Mouse (Mus musculus): ENCODE results near the gene Rnf41. TPM values are rescaled to one million over a fixed set of nuclear protein-coding genes. Genes with fewer than 3 reads are reported as not detected.

Gene Rnf41
- polyA plus RNA-seq, 1 experiment from 2014 or later: 105 TPM

DNA sequence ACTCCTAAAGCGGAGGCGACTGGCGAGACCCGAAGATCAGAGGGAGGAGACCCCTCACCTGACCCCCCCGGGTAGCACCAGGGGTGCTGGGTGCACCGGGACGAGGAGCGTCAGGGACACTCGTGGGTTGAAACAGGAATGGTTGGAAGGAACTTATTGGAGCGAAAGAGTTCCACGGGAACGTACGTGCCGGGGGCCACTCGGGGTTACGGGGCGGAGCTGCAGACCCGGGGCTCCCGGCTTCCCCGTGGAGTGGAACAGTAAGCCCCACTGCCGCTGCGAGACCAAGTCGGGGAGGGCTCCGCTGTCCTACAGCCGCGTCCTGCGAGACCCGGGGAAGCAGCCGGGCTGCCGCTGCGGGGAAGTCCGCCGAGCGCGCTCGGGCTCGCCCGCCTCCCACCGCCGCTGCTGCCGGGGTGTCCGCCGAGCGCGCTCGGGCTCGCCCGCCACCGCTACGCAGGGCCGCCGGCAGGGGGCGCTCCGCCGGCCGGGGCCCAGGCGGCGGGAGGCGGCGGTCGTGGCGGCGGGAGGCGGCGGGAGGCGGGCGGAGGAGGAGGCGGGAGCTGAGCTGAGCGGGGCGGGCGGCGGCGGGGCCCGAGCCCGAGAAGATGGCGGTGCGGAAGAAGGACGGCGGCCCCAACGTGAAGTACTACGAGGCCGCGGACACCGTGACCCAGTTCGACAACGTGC, 47.4 kb downstream of the Rnf41 start, which contains the start of gene Smarcc2:
Gene Smarcc2 (plus strand): TSS at position 530 of the 690 bp plus-strand sequence.
- no peaks in the 10 kb centered on the region for H3K9me3 ChIP-seq (replicated peaks; ENCODE audit: control insufficient read depth, low read length, poor library complexity, severe bottlenecking)
- ATAC-seq: peak; percentile 81
- peak within 1 kb of the TSS; percentile 97 for H3K27ac ChIP-seq (ENCODE audit: low read length)
- peaks cover 13% of the 10 kb centered on the region for H3K36me3 ChIP-seq (ENCODE audit: control insufficient read depth, insufficient read depth, low read length)
- under 1% methylated on average over 47 of the region's 86 CpGs for WGBS
- H3K27me3 ChIP-seq (ENCODE audit: control insufficient read depth, insufficient read depth, low read depth, low read length): no peaks in the 10 kb centered on the region
- peak within 1 kb of the TSS; percentile 96 for H3K9ac ChIP-seq (ENCODE audit: low read depth, low read length)
- H3K4me2 ChIP-seq (ENCODE audit: low read length): peak within 1 kb of the TSS; percentile 92
- peak within 1 kb of the TSS; percentile 90 for H3K4me3 ChIP-seq (ENCODE audit: low read depth, low read length)
- H3K4me1 ChIP-seq (ENCODE audit: control insufficient read depth, insufficient read depth, low read length): peaks cover 11% of the 10 kb centered on the region

DNA sequence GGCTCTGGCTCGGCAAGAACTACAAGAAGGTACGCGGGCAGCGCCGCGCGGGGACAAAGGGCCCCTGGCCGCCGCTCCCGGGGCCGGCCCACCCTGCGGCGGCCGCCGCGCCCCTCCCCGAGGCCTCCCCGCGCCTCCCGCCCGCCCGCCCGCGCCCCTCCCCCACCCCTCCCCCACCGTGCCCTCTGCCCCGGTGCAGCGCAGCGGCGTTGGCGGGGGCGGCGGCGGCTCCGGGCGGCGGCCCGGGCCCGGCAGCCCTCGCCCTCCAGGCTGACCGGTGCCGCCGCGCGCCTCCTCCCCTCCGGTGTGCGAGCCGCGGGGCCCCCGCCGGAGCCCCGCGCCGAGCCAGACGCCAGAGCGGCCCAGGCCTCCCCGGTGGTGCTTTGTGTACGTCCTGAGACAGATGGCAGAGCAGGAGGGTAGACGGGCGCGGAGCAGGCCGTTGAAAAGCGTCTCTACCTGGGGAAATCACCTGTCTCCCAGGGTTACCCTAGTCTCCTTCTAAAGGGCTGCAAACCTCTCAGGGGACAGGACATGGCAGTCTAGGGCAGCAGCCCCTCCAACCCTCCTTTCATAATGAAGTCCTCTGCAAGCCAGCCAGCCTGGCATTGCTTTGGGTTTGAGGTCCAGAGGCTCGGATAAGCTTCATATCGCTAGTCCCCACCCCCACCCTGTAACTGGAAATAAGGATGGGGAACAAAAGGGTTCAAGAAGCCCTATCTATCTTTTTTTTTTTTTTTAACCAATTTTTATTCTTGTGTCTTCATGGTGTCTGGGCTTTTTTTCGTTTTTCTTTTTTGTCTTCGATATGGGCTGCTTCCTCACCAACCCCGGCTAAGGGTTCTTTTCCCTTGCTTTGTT, 48.2 kb downstream of the Rnf41 start:
- Histone ChIP-seq H3K36me3 (ENCODE audit: control insufficient read depth, insufficient read depth, low read length) (peaks cover 21% of the 10 kb centered on the region), H3K27me3 (ENCODE audit: control insufficient read depth, insufficient read depth, low read depth, low read length) (no peaks in the 10 kb centered on the region), H3K4me2 (ENCODE audit: low read length) (peak overlapping the region; percentile 92), H3K4me3 (ENCODE audit: low read depth, low read length) (peak overlapping the region; percentile 90), H3K27ac (ENCODE audit: low read length) (peak overlapping the region; percentile 97), H3K9ac (ENCODE audit: low read depth, low read length) (peak overlapping the region; percentile 96), H3K9me3 (replicated peaks; ENCODE audit: control insufficient read depth, low read length, poor library complexity, severe bottlenecking) (no peaks in the 10 kb centered on the region), H3K4me1 (ENCODE audit: control insufficient read depth, insufficient read depth, low read length) (peaks cover 11% of the 10 kb centered on the region)
- WGBS: under 1% methylated on average over 24 of the region's 67 CpGs
- ATAC-seq: peak; percentile 40

- peak overlapping the region; percentile 90 for H3K4me3 ChIP-seq (ENCODE audit: low read depth, low read length)
- H3K27ac ChIP-seq (ENCODE audit: low read length): peak overlapping the region; percentile 97
- H3K27me3 ChIP-seq (ENCODE audit: control insufficient read depth, insufficient read depth, low read depth, low read length): no peaks in the 10 kb centered on the region
- H3K9me3 ChIP-seq (replicated peaks; ENCODE audit: control insufficient read depth, low read length, poor library complexity, severe bottlenecking): no peaks in the 10 kb centered on the region
- peak overlapping the region; percentile 96 for H3K9ac ChIP-seq (ENCODE audit: low read depth, low read length)
- no peak for ATAC-seq
- peaks cover 9% of the 10 kb centered on the region for H3K4me1 ChIP-seq (ENCODE audit: control insufficient read depth, insufficient read depth, low read length)
- WGBS: 1% methylated on average over 5 of the region's 5 CpGs
- H3K4me2 ChIP-seq (ENCODE audit: low read length): peak overlapping the region; percentile 92
- H3K36me3 ChIP-seq (ENCODE audit: control insufficient read depth, insufficient read depth, low read length): peaks cover 25% of the 10 kb centered on the region
Observed at GRCm38 (mm10) chr10:128460270-128460630, 48.8 kb downstream of the Rnf41 start.

DNA sequence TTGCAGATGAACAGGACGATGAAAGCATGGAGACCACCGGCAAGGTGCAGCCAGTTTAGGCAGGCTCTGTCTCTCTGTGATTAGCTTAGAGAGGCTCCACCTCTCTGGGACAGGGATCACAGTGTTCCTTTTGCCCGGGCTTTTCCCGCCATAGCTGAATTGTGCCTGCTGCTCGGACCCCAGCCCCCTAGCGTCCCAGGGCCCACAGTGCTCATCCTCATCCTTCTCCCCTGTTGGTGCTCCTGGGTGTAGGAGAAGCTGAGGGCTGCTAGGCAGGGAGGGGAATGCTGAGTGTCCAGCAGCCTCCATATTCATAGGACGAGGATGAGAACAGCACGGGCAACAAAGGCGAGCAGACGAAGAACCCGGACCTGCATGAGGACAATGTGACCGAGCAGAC, 62.9 kb downstream of the Rnf41 start:
- Histone ChIP-seq H3K27me3 (ENCODE audit: control insufficient read depth, insufficient read depth, low read depth, low read length) (no peaks in the 10 kb centered on the region), H3K4me3 (ENCODE audit: low read depth, low read length) (no peak overlapping the region), H3K9me3 (replicated peaks; ENCODE audit: control insufficient read depth, low read length, poor library complexity, severe bottlenecking) (no peaks in the 10 kb centered on the region), H3K36me3 (ENCODE audit: control insufficient read depth, insufficient read depth, low read length) (peaks cover 59% of the 10 kb centered on the region), H3K4me1 (ENCODE audit: control insufficient read depth, insufficient read depth, low read length) (no peaks in the 10 kb centered on the region), H3K9ac (ENCODE audit: low read depth, low read length) (no peak overlapping the region), H3K4me2 (ENCODE audit: low read length) (no peak overlapping the region), H3K27ac (ENCODE audit: low read length) (no peak overlapping the region)
- WGBS: 88% methylated on average over 12 of the region's 12 CpGs
- no peak for ATAC-seq

DNA sequence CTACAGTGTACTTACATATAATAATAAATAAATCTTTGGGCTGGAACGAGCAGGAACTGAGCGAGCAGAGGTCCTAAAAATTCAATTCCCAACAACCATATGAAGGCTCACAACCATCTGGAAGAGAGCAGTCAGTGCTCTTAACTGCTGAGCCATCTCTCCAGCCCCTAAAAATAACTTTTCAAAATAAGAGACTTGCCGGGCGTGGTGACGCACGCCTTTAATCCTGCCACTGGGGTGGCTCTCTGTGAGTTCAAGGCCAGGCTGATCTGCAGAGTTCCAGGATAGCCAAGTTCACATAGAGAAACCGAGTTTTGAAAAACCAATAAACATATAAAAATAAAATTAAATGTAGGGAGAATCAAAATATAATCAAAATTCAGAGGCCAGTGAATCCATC, 74.9 kb downstream of the Rnf41 start:
- H3K27ac ChIP-seq (ENCODE audit: low read length): no peak overlapping the region
- ATAC-seq: no peak
- no peak overlapping the region for H3K4me2 ChIP-seq (ENCODE audit: low read length)
- no peak overlapping the region for H3K4me3 ChIP-seq (ENCODE audit: low read depth, low read length)
- H3K4me1 ChIP-seq (ENCODE audit: control insufficient read depth, insufficient read depth, low read length): peaks cover 10% of the 10 kb centered on the region
- no peaks in the 10 kb centered on the region for H3K9me3 ChIP-seq (replicated peaks; ENCODE audit: control insufficient read depth, low read length, poor library complexity, severe bottlenecking)
- H3K9ac ChIP-seq (ENCODE audit: low read depth, low read length): no peak overlapping the region
- 91% methylated on average over 7 of the region's 7 CpGs for WGBS
- H3K36me3 ChIP-seq (ENCODE audit: control insufficient read depth, insufficient read depth, low read length): peaks cover 69% of the 10 kb centered on the region
- no peaks in the 10 kb centered on the region for H3K27me3 ChIP-seq (ENCODE audit: control insufficient read depth, insufficient read depth, low read depth, low read length)

DNA sequence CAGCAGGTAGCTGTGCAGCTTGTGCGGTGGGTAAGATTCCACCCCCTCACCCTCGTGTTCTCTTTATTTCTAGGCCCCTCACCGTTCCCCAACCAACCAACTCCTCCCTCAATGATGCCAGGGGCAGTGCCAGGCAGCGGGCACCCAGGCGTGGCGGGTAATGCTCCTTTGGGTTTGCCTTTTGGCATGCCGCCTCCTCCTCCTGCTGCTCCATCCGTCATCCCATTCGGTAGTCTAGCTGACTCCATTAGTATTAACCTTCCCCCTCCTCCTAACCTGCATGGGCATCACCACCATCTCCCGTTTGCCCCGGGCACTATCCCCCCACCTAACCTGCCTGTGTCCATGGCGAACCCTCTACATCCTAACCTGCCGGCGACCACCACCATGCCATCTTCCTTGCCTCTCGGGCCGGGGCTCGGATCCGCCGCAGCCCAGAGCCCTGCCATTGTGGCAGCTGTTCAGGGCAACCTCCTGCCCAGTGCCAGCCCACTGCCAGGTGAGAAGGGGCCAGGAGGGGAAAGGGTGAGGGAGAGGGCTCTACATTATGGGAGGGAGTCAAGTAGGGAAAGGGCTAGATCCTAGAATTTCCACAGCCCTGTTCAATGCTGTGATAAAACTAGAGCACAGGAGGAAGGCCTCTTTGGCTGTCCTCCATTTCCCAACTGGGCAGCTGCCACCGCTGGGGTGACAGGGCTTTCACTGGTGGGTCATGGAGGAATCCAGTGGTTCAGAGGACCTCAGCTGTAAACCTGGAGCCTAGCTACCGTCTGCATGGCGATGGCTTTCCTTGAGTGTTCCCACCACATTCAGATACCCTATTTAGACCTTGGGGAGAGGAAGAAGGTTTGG, 76.6 kb downstream of the Rnf41 start:
- Histone ChIP-seq H3K4me3 (ENCODE audit: low read depth, low read length) (no peak overlapping the region), H3K9ac (ENCODE audit: low read depth, low read length) (no peak overlapping the region), H3K4me2 (ENCODE audit: low read length) (no peak overlapping the region), H3K27me3 (ENCODE audit: control insufficient read depth, insufficient read depth, low read depth, low read length) (no peaks in the 10 kb centered on the region), H3K36me3 (ENCODE audit: control insufficient read depth, insufficient read depth, low read length) (peaks cover 57% of the 10 kb centered on the region), H3K9me3 (replicated peaks; ENCODE audit: control insufficient read depth, low read length, poor library complexity, severe bottlenecking) (no peaks in the 10 kb centered on the region), H3K27ac (ENCODE audit: low read length) (no peak overlapping the region), H3K4me1 (ENCODE audit: control insufficient read depth, insufficient read depth, low read length) (peaks cover 21% of the 10 kb centered on the region)
- no peak for ATAC-seq
- WGBS: 93% methylated on average over 22 of the region's 22 CpGs

- peaks cover 50% of the 10 kb centered on the region for H3K36me3 ChIP-seq (ENCODE audit: control insufficient read depth, insufficient read depth, low read length)
- H3K9me3 ChIP-seq (replicated peaks; ENCODE audit: control insufficient read depth, low read length, poor library complexity, severe bottlenecking): no peaks in the 10 kb centered on the region
- H3K27ac ChIP-seq (ENCODE audit: low read length): no peak overlapping the region
- no peak overlapping the region for H3K9ac ChIP-seq (ENCODE audit: low read depth, low read length)
- 90% methylated on average over 4 of the region's 4 CpGs for WGBS
- H3K4me2 ChIP-seq (ENCODE audit: low read length): no peak overlapping the region
- H3K4me3 ChIP-seq (ENCODE audit: low read depth, low read length): no peak overlapping the region
- no peaks in the 10 kb centered on the region for H3K27me3 ChIP-seq (ENCODE audit: control insufficient read depth, insufficient read depth, low read depth, low read length)
- no peak for ATAC-seq
- H3K4me1 ChIP-seq (ENCODE audit: control insufficient read depth, insufficient read depth, low read length): peaks cover 21% of the 10 kb centered on the region
Observed at GRCm38 (mm10) chr10:128488776-128489175, 77.3 kb downstream of the Rnf41 start.

DNA sequence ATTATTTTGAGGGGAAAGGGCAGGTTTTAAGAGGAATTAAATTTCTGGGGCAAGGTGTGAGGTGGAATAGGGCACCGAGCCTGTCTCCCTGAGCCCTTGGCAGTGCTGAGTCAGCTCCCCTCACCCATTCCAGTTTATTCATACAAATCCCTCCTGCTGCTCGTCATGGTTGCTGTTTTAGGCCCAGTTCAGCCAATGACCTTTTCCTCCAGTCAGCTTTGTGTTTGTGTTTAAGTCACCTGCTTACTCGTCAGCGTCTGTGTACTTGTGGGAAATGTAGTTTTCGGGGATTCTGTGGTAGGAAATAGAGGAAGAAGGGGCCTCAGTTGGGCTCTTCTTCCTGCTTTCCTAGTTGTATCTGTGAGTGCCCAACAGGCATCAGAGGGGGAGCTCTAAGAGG, 77.9 kb downstream of the Rnf41 start:
- H3K9me3 ChIP-seq (replicated peaks; ENCODE audit: control insufficient read depth, low read length, poor library complexity, severe bottlenecking): no peaks in the 10 kb centered on the region
- H3K4me2 ChIP-seq (ENCODE audit: low read length): no peak overlapping the region
- H3K4me3 ChIP-seq (ENCODE audit: low read depth, low read length): no peak overlapping the region
- ATAC-seq: no peak
- H3K4me1 ChIP-seq (ENCODE audit: control insufficient read depth, insufficient read depth, low read length): peaks cover 21% of the 10 kb centered on the region
- no peak overlapping the region for H3K27ac ChIP-seq (ENCODE audit: low read length)
- H3K36me3 ChIP-seq (ENCODE audit: control insufficient read depth, insufficient read depth, low read length): peaks cover 48% of the 10 kb centered on the region
- 68% methylated on average over 5 of the region's 5 CpGs for WGBS
- no peak overlapping the region for H3K9ac ChIP-seq (ENCODE audit: low read depth, low read length)
- H3K27me3 ChIP-seq (ENCODE audit: control insufficient read depth, insufficient read depth, low read depth, low read length): no peaks in the 10 kb centered on the region

Measured in midbrain, embryonic 16.5 days (tissue).